Mouse (Mus musculus): ENCODE results near the gene Piga.

DNA sequence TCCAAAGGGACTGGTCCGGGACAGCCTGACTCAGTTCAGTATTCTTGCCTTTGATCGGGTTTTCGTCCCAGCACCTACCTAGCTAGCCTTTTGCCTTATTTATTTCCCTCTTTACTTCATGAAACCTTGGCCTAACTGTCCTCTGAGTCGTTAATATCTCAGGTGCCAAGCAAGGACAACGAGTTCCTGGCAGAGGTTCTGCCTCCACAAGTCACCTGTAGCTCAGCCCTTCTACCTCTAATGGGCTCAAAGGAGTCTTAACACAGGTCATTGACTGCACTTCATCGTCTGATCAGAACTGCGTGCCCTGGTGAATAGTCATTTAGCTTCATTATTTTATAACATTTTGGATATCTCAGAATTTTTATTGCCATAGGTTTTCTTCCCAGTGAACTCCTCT lies 19.9 kb downstream of the Piga start:
- TF ChIP-seq CTCF (IDR thresholded peaks at IDR 0.05; ENCODE audit: borderline replicate concordance, extremely low read depth, insufficient read depth, insufficient read length) (no peak), POLR2A (IDR thresholded peaks at IDR 0.05; ENCODE audit: borderline replicate concordance, extremely low read depth, insufficient read depth, insufficient read length, poor library complexity, severe bottlenecking) (no peak)

All from brain, embryonic 14.5 days (tissue).